ENCODE assay signal across 8 mouse cellular contexts in genomic region chr17:12300896-12301706, GRCm38 (mm10). TPM values are rescaled to one million over a fixed set of nuclear protein-coding genes. Genes with fewer than 3 reads are reported as not detected.
DNase-seq lines count a peak whose midpoint lies in the region; ATAC-seq and TF ChIP-seq lines count a peak whose summit lies in the region.

No protein-coding gene starts in this region.

- ATAC-seq in G1E (ENCODE audit: extremely low read depth, insufficient number of reproducible peaks, low FRiP score, poor library complexity, severe bottlenecking), result peak; percentile 73
- ATAC-seq in erythroid progenitor cell, adult 5-6 weeks (replicated peaks; ENCODE audit: low FRiP score, poor library complexity, severe bottlenecking), result 0 out of 2 replicates have a peak, but pooled peaks have one; percentile 38
- peak; percentile 69 for ATAC-seq in intestine, embryonic 16.5 days
- ATAC-seq in lung, embryonic 14.5 days (ENCODE audit: insufficient read depth), result peak; percentile 65

- TF ChIP-seq CTCF in G1E (IDR thresholded peaks at IDR 0.05; ENCODE audit: low read depth, low read length), result no peak
- peak; percentile 86 for TF ChIP-seq CTCF in lung, embryonic 14.5 days (IDR thresholded peaks at IDR 0.05; ENCODE audit: low read depth)
- TF ChIP-seq CTCF in small intestine, adult 2 months (IDR thresholded peaks at IDR 0.05; ENCODE audit: extremely low read depth, insufficient read length, insufficient replicate concordance, low read depth, low read length), result peak; percentile 90; the same call in 1 of the 2 replicates

- no peak overlapping the region for H3K9ac ChIP-seq in intestine, embryonic 16.5 days (ENCODE audit: low read depth, low read length)
- H3K9ac ChIP-seq in lung, embryonic 14.5 days, result no peak overlapping the region

- no peak overlapping the region for H3K4me2 ChIP-seq in intestine, embryonic 16.5 days (ENCODE audit: low read depth, low read length)
- H3K4me2 ChIP-seq in lung, embryonic 14.5 days, result no peak overlapping the region

- H3K27ac ChIP-seq in intestine, embryonic 16.5 days (ENCODE audit: low read length), result no peak overlapping the region
- H3K27ac ChIP-seq in lung, embryonic 14.5 days (ENCODE audit: low read depth), result no peak overlapping the region
- H3K27ac ChIP-seq in small intestine, adult 2 months (ENCODE audit: insufficient read depth, low read depth, low read length), result no peak overlapping the region

- TF ChIP-seq POLR2A in small intestine, adult 2 months (IDR thresholded peaks at IDR 0.05; ENCODE audit: low read depth, low read length), result no peak

- H3K9me3 ChIP-seq in G1E (replicated peaks), result no peaks in the 10 kb centered on the region
- no peaks in the 10 kb centered on the region for H3K9me3 ChIP-seq in intestine, embryonic 16.5 days (ENCODE audit: control insufficient read depth, low read length)
- no peaks in the 10 kb centered on the region for H3K9me3 ChIP-seq in lung, embryonic 14.5 days (ENCODE audit: low read depth, low read length)

- peaks cover 44% of the 10 kb centered on the region for H3K36me3 ChIP-seq in G1E (replicated peaks)
- no peaks in the 10 kb centered on the region for H3K36me3 ChIP-seq in intestine, embryonic 16.5 days (ENCODE audit: control insufficient read depth, insufficient read depth, low read length)
- no peaks in the 10 kb centered on the region for H3K36me3 ChIP-seq in lung, embryonic 14.5 days (ENCODE audit: insufficient read depth)
- H3K36me3 ChIP-seq in small intestine, adult 2 months (ENCODE audit: control insufficient read depth, insufficient read depth, low read length), result no peaks in the 10 kb centered on the region

- peak; percentile 46 for DNase-seq in cerebellum, adult 11-12 months
- DNase-seq in cerebellum, adult 8-10 months, result no peak
- peak; percentile 14 for DNase-seq in G1E (ENCODE audit: low spot score)
- DNase-seq in lung, embryonic 14.5 days, result peak; percentile 65
- DNase-seq in left cerebral cortex, adult 11 months (ENCODE audit: low spot score), result no peak

- peaks cover 11% of the 10 kb centered on the region for H3K4me1 ChIP-seq in G1E (ENCODE audit: insufficient read depth, low read depth, low read length)
- H3K4me1 ChIP-seq in intestine, embryonic 16.5 days (ENCODE audit: control insufficient read depth, insufficient read depth, low read length), result peaks cover 24% of the 10 kb centered on the region
- H3K4me1 ChIP-seq in lung, embryonic 14.5 days (ENCODE audit: insufficient read depth), result peaks cover 14% of the 10 kb centered on the region; the same call in 1 of the 2 replicates
- H3K4me1 ChIP-seq in small intestine, adult 2 months (ENCODE audit: control insufficient read depth, insufficient read depth, insufficient read length, low read length), result peaks cover 30% of the 10 kb centered on the region

- 49% methylated on average over 3 of the region's 3 CpGs for WGBS in intestine, embryonic 16.5 days
- WGBS in lung, embryonic 14.5 days, result 42% methylated on average over 3 of the region's 3 CpGs
- WGBS in small intestine, adult 2 months, result 35% methylated on average over 3 of the region's 3 CpGs

- no peak overlapping the region for H3K4me3 ChIP-seq in G1E (ENCODE audit: low read depth, low read length)
- no peak overlapping the region for H3K4me3 ChIP-seq in intestine, embryonic 16.5 days (ENCODE audit: low read length)
- H3K4me3 ChIP-seq in lung, embryonic 14.5 days (ENCODE audit: low read depth, low read length), result no peak overlapping the region
- no peak overlapping the region for H3K4me3 ChIP-seq in small intestine, adult 2 months (ENCODE audit: low read depth, low read length)

- H3K27me3 ChIP-seq in G1E (ENCODE audit: insufficient read depth, low read length), result no peaks in the 10 kb centered on the region
- no peaks in the 10 kb centered on the region for H3K27me3 ChIP-seq in intestine, embryonic 16.5 days (replicated peaks; ENCODE audit: control insufficient read depth, insufficient read depth, low read length)
- H3K27me3 ChIP-seq in lung, embryonic 14.5 days (ENCODE audit: insufficient read depth, low read length), result no peaks in the 10 kb centered on the region
- H3K27me3 ChIP-seq in small intestine, adult 2 months (ENCODE audit: control insufficient read depth, insufficient read depth, low read length), result no peaks in the 10 kb centered on the region

RNA-seq across cellular contexts. Expression of gene Map3k4, which starts 17.5 kb away (rescaled TPM):
- total RNA-seq in G1E (2014; fragmentation: Nextera tagmentation), result 27.5 and 28.7 TPM in 2 replicates
- total RNA-seq in G1E (2017), result 26.8 and 30.6 TPM in 2 replicates
- 40.3 and 55.8 TPM in 2 replicates for polyA plus RNA-seq in G1E (2012)
- total RNA-seq in erythroid progenitor cell, adult 5-6 weeks (2015; ENCODE audit: low replicate concordance), result 8.0 and 10.5 TPM in 2 replicates
- total RNA-seq in erythroid progenitor cell, adult 5-6 weeks (2017; ENCODE audit: low replicate concordance), result 7.4 and 10.4 TPM in 2 replicates
- polyA plus RNA-seq in intestine, embryonic 16.5 days (2015; fragmentation: Nextera tagmentation; extraction: Ambion mirVana), result 25.6 and 28.3 TPM in 2 replicates
- 39.0 and 47.9 TPM in 2 replicates for polyA plus RNA-seq in lung, embryonic 14.5 days (2014; fragmentation: Nextera tagmentation; extraction: Ambion mirVana)
- polyA plus RNA-seq in small intestine, adult 2 months (2012; rRNA removed), result 30.0 and 44.2 TPM in 2 replicates

Comparison
In these comparisons a context has a peak if more than half of its experiments do, and no peak if none do; other contexts are left out.
1. DNase-seq: peak in cerebellum, adult 11-12 months (single experiment), G1E (single experiment) and lung, embryonic 14.5 days (single experiment); none in cerebellum, adult 8-10 months (single experiment) and left cerebral cortex, adult 11 months (single experiment).
2. Peak in every context shown above with its lines, with median percentiles within 50 percentile points of each other: ATAC-seq.